In the genomic region with DNA sequence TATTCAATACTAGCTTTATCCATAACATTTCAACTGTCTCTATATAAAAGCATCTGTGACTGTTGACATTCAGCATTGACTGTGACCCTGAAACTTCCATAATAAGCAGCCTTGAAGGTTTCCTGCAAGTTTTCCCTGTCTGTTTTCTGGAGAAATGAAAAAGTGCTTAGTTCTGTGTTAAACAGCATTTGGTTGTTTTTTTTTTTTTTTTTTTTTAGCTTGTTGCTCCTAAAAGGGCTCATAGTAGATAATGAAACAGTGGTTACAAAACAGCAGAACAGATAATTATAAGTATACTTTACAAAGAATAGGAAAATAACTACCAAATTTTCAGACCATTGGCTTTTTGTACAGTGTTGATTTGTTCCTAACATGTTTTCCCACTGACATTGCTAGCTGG, we compare ENCODE assay signal across 17 mouse cellular contexts. TPM values are rescaled to one million over a fixed set of nuclear protein-coding genes. Genes with fewer than 3 reads are reported as not detected.
DNase-seq lines count a peak whose midpoint lies in the region; TF ChIP-seq lines count a peak whose summit lies in the region.
"Had no signal": no experiment of that assay in that cellular context is flagged by ENCODE, and none has a peak within 500 bp of the region (broad histone marks: within the 10 kb centered on the region; RNA-seq: fewer than 3 reads in every experiment).

No protein-coding gene starts in this region.

- no peak overlapping the region for H3K27ac ChIP-seq in MEL (ENCODE audit: control insufficient read depth, low read depth, low read length)
- H3K27ac ChIP-seq in midbrain, embryonic 10.5 days (replicated peaks), result no peak overlapping the region

- no peak for TF ChIP-seq EP300 in MEL (IDR thresholded peaks at IDR 0.05; ENCODE audit: low read depth in 1 of 2, low read length in 2 of 2)

- H3K4me1 ChIP-seq in MEL (ENCODE audit: control insufficient read depth in 1 of 2, insufficient read depth in 2 of 2, low read length in 2 of 2), result peaks cover 2 to 12% of the 10 kb centered on the region in 2 experiments; a peak in 2 of 4 replicates
- no peaks in the 10 kb centered on the region for H3K4me1 ChIP-seq in midbrain, embryonic 10.5 days

- no peak for TF ChIP-seq CTCF in MEL (IDR thresholded peaks at IDR 0.05 in 2 of 3, conservative IDR thresholded peaks at IDR 0.05 in 1 of 3; ENCODE audit: control insufficient read depth in 1 of 3, insufficient read depth in 1 of 3, low read depth in 2 of 3, low read length in 3 of 3, poor library complexity in 1 of 3, severe bottlenecking in 1 of 3)

- no peak for DNase-seq in MEL (ENCODE audit: low read depth, low spot score)
- no peak for DNase-seq in midbrain, embryonic 10.5 days (ENCODE audit: low spot score)
- DNase-seq: adrenal gland, adult 2 months; adrenal gland, adult 8-10 months; adrenal gland, postnatal 10 days; adrenal gland, postnatal 14 days; adrenal gland, postnatal 25 days; adrenal gland, postnatal 36 days; B cell, adult 2 months; cerebellum, adult 11 months; cerebellum, adult 11-12 months; cerebellum, adult 18-20 months; cerebellum, adult 2 months; cerebellum, adult 8-10 months had no signal

- no peak for TF ChIP-seq RAD21 in MEL (IDR thresholded peaks at IDR 0.05; ENCODE audit: low read depth, low read length)

- H3K27me3 ChIP-seq in MEL (ENCODE audit: control insufficient read depth in 1 of 2, insufficient read depth in 2 of 2, low read length in 2 of 2), result no peaks in the 10 kb centered on the region
- H3K27me3 ChIP-seq in midbrain, embryonic 10.5 days (ENCODE audit: low read depth, poor library complexity, severe bottlenecking), result no peaks in the 10 kb centered on the region
- H3K27me3 ChIP-seq: CH12.LX, Patski had no signal

- no peaks in the 10 kb centered on the region for H3K9me3 ChIP-seq in MEL (replicated peaks; ENCODE audit: insufficient read depth, low read length)
- no peaks in the 10 kb centered on the region for H3K9me3 ChIP-seq in midbrain, embryonic 10.5 days (replicated peaks)
- H3K9me3 ChIP-seq: G1E had no signal

- no peak for TF ChIP-seq POLR2A in MEL (IDR thresholded peaks at IDR 0.05; ENCODE audit: control insufficient read depth in 1 of 2, insufficient read depth in 1 of 2, low read depth in 1 of 2, low read length in 2 of 2, poor library complexity in 1 of 2)

- H3K9ac ChIP-seq in MEL (ENCODE audit: control insufficient read depth, low read depth, low read length, poor library complexity, severe bottlenecking), result no peak overlapping the region

- peaks cover 8% of the 10 kb centered on the region for H3K79me2 ChIP-seq in MEL (ENCODE audit: control insufficient read depth, insufficient read depth, low read length, poor library complexity)

- H3K4me3 ChIP-seq in MEL (ENCODE audit: control insufficient read depth in 1 of 2, insufficient read depth in 1 of 2, low read depth in 2 of 2, low read length in 2 of 2), result no peak overlapping the region
- H3K4me3 ChIP-seq in midbrain, embryonic 10.5 days, result no peak overlapping the region

- peaks cover 0 to 7% of the 10 kb centered on the region in 2 experiments; a peak in 3 of 4 replicates for H3K36me3 ChIP-seq in MEL (ENCODE audit: control insufficient read depth in 1 of 2, insufficient read depth in 2 of 2, low read length in 2 of 2)
- H3K36me3 ChIP-seq in midbrain, embryonic 10.5 days, result no peaks in the 10 kb centered on the region

TF ChIP-seq in MEL, 35 proteins besides CTCF, POLR2A, EP300 and RAD21:
- TF ChIP-seq ZNF384 (IDR thresholded peaks at IDR 0.05; ENCODE audit: low read depth, low read length) (peak; percentile 92), ZMIZ1 (IDR thresholded peaks at IDR 0.05; ENCODE audit: low read depth, low read length) (no peak)

RNA-seq across cellular contexts. Expression of gene Eps15, which starts 14.6 kb away (rescaled TPM):
- total RNA-seq in MEL (2012; rRNA removed), result 19.7 and 21.6 TPM in 2 replicates
- 100 to 1,000 TPM in 1 of 2 experiments, 10 to 100 TPM in 1; 53.3 to 107 TPM for polyA plus RNA-seq in MEL (2012; ENCODE audit: insufficient read depth in 1 of 2, insufficient read length in 2 of 2, low read depth in 1 of 2, low replicate concordance in 2 of 2, missing spikeins in 1 of 2)
- 34.1 and 42.4 TPM in 2 replicates for polyA plus RNA-seq in midbrain, embryonic 10.5 days (2016; fragmentation: Nextera tagmentation; extraction: Ambion mirVana)
